Mouse (Mus musculus) testis, adult 2 months (tissue): ENCODE results near the gene Zfp612. TPM values are rescaled to one million over a fixed set of nuclear protein-coding genes. Genes with fewer than 3 reads are reported as not detected.

Experiments used
- H3K27ac ChIP-seq: fragments of 200-500 bp; 2 replicates; pipeline ENCODE4 v1.5.1; 2012; ENCODE audit warnings: low read depth, low read length; ENCODE audit not compliant: control insufficient read depth, insufficient read depth
- H3K27me3 ChIP-seq: fragments of 200-500 bp; 2 replicates; pipeline ENCODE4 v1.6.1; 2012; ENCODE audit warnings: mild to moderate bottlenecking, low read length, moderate library complexity; ENCODE audit not compliant: control insufficient read depth, insufficient read depth
- H3K36me3 ChIP-seq: fragments of 200-500 bp; 2 replicates; pipeline ENCODE4 v1.6.1; 2012; ENCODE audit warnings: mild to moderate bottlenecking, low read length; ENCODE audit not compliant: control insufficient read depth, insufficient read depth
- H3K4me1 ChIP-seq: fragments of 200-500 bp; 2 replicates; pipeline ENCODE4 v1.6.1; 2012; ENCODE audit warnings: low read length; ENCODE audit not compliant: control insufficient read depth, insufficient read depth
- H3K4me3 ChIP-seq: fragments of 200-500 bp; 2 replicates; pipeline ENCODE4 v1.5.1; 2012; ENCODE audit warnings: low read depth, mild to moderate bottlenecking, low read length, moderate library complexity, mixed read lengths; ENCODE audit not compliant: control insufficient read depth
- CTCF ChIP-seq: fragments of 200-500 bp; IDR thresholded peaks from 2 replicates; pipeline ENCODE4 v1.5.1; 2012; ENCODE audit warnings: low read depth, mild to moderate bottlenecking, inconsistent platforms, low read length, moderate library complexity; ENCODE audit not compliant: control insufficient read depth, insufficient read depth, insufficient replicate concordance
- POLR2A ChIP-seq: fragments of 200-500 bp; IDR thresholded peaks from 2 replicates; pipeline ENCODE4 v1.6.1; 2012; ENCODE audit warnings: low read depth, mild to moderate bottlenecking, inconsistent platforms, low read length, moderate library complexity; ENCODE audit not compliant: control insufficient read depth
- polyA plus RNA-seq: library from polyadenylated mRNA; depleted of rRNA; stranded (reverse); fragments of >200 nt; gene quantifications from 2 replicates; pipeline ENCODE4 v1.2.3, GENCODE M21; 2012; rRNA removed

Gene Zfp612
- polyA plus RNA-seq, 1 experiment, result 4.9 TPM

DNA sequence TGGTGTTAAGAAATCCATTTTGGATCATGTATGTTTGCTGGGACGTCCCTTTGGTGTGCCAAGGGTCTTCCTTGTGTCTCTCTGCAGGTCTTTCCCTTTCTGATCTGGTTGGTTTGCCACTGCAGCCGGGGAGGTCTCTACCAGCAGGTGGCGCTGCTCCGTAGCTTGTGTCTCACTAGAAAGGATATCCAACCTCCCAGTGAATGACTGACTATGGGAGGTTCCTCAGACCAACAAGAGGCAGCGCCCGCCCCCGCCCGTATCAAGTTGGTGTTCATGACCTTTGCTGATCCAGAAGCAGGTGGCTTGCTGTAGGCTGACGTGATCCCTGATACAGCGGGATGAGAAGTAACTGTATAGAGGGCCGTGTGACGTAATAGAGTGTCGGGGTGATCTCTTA, 51.0 kb downstream of the Zfp612 start:
- no peaks in the 10 kb centered on the region for H3K27me3 ChIP-seq
- TF ChIP-seq CTCF, result peak; percentile 87; the same call in 1 of the 2 replicates
- TF ChIP-seq POLR2A, result no peak
- H3K27ac ChIP-seq, result peak overlapping the region; percentile 5; the same call in 1 of the 2 replicates
- H3K4me3 ChIP-seq, result peak overlapping the region; percentile 39
- H3K36me3 ChIP-seq, result no peaks in the 10 kb centered on the region
- peaks cover 6% of the 10 kb centered on the region; the same call in 1 of the 2 replicates for H3K4me1 ChIP-seq

GRCm38 (mm10) chr8:110134236-110134635, 54.7 kb downstream of the Zfp612 start:
- H3K27ac ChIP-seq, result no peak overlapping the region
- no peak overlapping the region for H3K4me3 ChIP-seq
- TF ChIP-seq CTCF (no peak), POLR2A (no peak)
- no peaks in the 10 kb centered on the region for H3K27me3 ChIP-seq
- H3K4me1 ChIP-seq, result no peaks in the 10 kb centered on the region
- H3K36me3 ChIP-seq, result no peaks in the 10 kb centered on the region

DNA sequence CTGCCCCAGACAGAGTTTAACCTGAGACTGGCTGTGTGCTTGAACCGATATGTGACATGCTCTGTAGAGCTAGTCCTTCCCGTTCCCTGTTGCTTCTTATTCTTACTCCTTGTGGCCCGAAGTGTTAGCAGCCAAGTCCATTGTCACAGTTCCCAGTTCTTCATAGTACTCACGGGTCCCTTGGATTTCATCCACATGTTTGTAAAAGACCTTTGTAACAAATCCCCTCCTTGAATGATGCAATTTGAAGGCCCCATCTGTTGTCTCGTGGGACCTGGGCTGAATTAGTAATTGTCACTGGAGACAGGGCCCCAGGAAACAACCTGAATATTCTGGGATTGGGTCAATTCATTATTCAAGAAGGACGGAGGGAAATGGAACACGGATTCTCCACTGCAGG, 56.0 kb downstream of the Zfp612 start:
- Histone ChIP-seq H3K27ac (no peak overlapping the region), H3K4me1 (no peaks in the 10 kb centered on the region), H3K4me3 (no peak overlapping the region), H3K36me3 (no peaks in the 10 kb centered on the region), H3K27me3 (no peaks in the 10 kb centered on the region)
- TF ChIP-seq CTCF (no peak), POLR2A (no peak)

DNA sequence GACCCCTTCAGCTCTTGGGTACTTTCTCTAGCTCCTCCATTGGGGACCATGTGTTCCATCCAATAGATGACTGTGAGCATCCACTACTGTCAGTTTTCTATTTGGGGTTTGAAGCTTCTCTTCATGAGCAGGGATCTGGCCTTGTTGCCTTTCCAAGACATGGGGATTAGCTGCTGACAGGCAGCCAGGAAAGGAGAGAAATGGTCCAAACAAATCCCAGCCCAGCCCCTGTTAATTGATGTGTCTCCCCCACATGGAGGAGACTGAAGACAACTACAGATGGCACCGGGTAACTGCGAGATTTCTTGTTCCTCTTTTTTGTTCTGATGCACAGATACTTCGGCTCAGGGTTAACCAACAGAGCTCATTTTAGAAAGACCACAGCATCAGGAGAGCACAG, 60.6 kb downstream of the Zfp612 start:
- Histone ChIP-seq H3K36me3 (no peaks in the 10 kb centered on the region), H3K27ac (no peak overlapping the region), H3K27me3 (no peaks in the 10 kb centered on the region), H3K4me1 (peaks cover 8% of the 10 kb centered on the region), H3K4me3 (no peak overlapping the region)
- TF ChIP-seq CTCF, result no peak
- TF ChIP-seq POLR2A, result no peak

- TF ChIP-seq CTCF, result no peak
- TF ChIP-seq POLR2A, result no peak
- Histone ChIP-seq H3K27ac (no peak overlapping the region), H3K27me3 (no peaks in the 10 kb centered on the region), H3K4me3 (no peak overlapping the region), H3K4me1 (peaks cover 8% of the 10 kb centered on the region), H3K36me3 (no peaks in the 10 kb centered on the region)
Observed at GRCm38 (mm10) chr8:110140770-110141169, 61.2 kb downstream of the Zfp612 start.

Other genes with a start within 250 kb of the Zfp612 start
- 2.8 and 2.9 TPM in 2 replicates for gene Phlpp2, start 211.2 kb upstream of the Zfp612 start, polyA plus RNA-seq
- 0.80 and 1.3 TPM in 2 replicates for gene Marveld3, start 117.5 kb upstream of the Zfp612 start, polyA plus RNA-seq
- gene Tat, start 89.3 kb upstream of the Zfp612 start, polyA plus RNA-seq, result 0.05 TPM in 1 of 2 replicates, not detected in the other
- gene Chst4, start 40.0 kb upstream of the Zfp612 start, polyA plus RNA-seq, result 0.06 and 0.14 TPM in 2 replicates
- gene Gm21964, start 21.5 kb downstream of the Zfp612 start, polyA plus RNA-seq, result 1.5 and 2.2 TPM in 2 replicates
- gene Gm17720, start 23.0 kb downstream of the Zfp612 start, polyA plus RNA-seq, result not detected in 2 replicates
- gene Calb2, start 88.5 kb downstream of the Zfp612 start, polyA plus RNA-seq, result 0.20 and 0.25 TPM in 2 replicates
- 1.2 and 1.6 TPM in 2 replicates for gene Cmtr2, start 135.9 kb downstream of the Zfp612 start, polyA plus RNA-seq
- gene Hydin, start 187.2 kb downstream of the Zfp612 start, polyA plus RNA-seq, result 32.6 and 33.2 TPM in 2 replicates